Mouse (Mus musculus) heart, postnatal 25 days (tissue): ENCODE results near the gene Man1a. TPM values are rescaled to one million over a fixed set of nuclear protein-coding genes. Genes with fewer than 3 reads are reported as not detected.

ENCODE experiments used
- DNase-seq: peaks from one replicate; pipeline ENCODE4 v3.0.0; 2022; ENCODE audit warnings: low spot score
- intact Hi-C: fragments of 180-260 bp; cut with DNase I; formaldehyde crosslinking; loops from one replicate; pipeline ENCODE4 v1.15.1; 2025
- total RNA-seq, 2 experiments: library from RNA; stranded (reverse); gene quantifications; 2 replicates each; pipeline ENCODE4 v1.2.3; 2021

Gene Man1a
- 10 to 100 TPM; 35.0 to 36.2 TPM for total RNA-seq

- intact Hi-C loops: loop anchor here (5.0 to 10.0 kb wide), 2 partner anchors 39 to 212 kb away; no protein-coding TSS in a partner anchor
- DNase-seq: peak; percentile 4
These were observed at the start of gene Man1a for GRCm38 (mm10) chr10:54076420-54076819. Gene Man1a, minus strand, starts transcription at chr10:54076609.

DNA sequence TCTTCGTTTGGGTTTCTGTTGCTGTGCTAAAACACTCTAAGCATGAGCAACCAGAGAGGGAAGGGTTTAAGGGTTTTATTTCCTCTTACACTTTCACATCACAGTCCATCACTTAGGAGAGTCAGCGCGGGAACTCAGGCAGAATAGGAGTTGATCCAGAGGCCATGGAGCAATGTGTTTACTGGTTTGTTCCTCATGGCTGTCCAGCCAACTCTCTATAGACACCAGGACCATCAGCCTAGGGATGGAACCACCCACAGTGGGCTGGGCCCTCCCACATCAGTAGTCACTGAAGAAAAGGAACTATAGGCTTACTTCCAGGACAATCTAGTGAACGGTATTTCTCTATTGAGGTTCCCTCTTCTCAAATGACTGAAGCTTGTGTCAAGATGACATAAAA, 45.4 kb upstream of the Man1a start:
- intact Hi-C loops: no loop called here
- DNase-seq: no peak

DNA sequence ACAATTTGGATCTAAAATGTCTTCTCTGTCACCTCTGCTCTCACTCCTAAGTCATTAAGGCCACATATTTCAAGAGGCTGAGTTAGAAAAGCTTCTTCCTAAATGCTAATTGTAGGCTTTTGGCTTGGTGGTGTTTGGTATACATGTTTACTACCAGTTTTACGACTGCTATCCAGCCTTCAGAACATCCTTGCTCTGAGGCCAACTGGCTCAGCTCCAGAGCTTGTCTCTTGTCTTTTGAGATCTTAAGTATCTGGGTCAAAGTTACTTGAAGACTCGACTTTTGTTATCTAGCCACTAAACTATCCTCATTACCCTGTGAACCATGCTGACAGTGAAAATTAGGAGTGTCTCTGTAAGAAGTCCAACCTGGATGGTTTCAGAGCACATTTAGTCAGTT, 44.0 kb upstream of the Man1a start:
- intact Hi-C loops: no loop called here
- DNase-seq: no peak

DNA sequence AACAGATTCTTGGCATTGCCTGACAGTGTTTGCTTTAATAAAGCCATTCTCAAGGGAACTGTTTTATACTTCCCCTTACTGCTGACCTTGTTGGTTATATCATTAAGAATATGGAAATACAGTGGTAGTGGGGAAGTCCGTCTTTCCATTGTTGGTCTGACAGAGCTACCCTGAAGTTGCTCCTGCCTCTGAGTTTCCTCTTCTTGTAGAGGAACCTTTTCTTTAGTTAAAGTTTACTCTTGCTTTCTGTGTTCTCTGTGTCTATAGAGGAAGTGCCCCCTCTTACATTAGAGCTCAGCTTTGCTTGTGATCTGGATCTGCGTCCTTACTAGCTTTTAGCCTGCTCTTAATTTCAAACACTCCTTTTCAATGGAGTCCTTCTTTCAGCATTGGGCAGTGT, 42.9 kb upstream of the Man1a start:
- no peak for DNase-seq
- intact Hi-C loops: no loop called here

DNA sequence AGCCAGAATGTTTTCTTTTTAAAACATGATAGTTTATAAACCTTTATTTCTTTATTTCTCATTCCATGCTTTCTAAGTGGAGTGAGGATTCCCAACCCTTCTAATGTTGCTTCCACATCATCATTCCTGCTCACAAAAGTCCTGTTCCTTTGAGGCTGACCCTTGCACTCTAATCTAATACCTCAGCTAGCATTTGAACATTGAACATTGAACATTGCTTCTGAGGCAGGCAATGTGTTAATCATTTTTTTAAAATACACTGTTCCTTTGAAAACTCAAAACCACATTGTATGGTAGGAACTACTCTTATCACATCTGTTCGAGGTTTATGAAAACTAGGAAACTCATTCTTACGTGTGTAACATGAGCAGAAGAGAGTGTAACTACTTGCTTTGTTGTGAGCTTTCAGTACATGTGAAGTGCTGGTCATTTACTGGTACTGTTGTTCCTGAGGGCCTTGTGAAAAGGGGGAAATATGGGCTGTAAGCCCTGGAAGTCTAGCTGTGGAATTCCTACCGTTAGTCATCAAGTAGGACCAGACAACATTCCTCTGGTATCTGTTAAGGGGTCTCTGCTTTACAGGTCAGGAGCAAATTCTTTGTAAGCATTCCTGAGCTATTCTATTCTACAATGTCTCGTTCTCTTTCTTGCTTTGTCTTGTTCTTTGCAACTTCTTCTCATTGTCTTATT, 42.0 kb upstream of the Man1a start:
- no peak for DNase-seq
- intact Hi-C loops: no loop called here

GRCm38 (mm10) chr10:54117763-54118162, 41.4 kb upstream of the Man1a start:
- intact Hi-C loops: no loop called here
- DNase-seq: peak; percentile 45

DNA sequence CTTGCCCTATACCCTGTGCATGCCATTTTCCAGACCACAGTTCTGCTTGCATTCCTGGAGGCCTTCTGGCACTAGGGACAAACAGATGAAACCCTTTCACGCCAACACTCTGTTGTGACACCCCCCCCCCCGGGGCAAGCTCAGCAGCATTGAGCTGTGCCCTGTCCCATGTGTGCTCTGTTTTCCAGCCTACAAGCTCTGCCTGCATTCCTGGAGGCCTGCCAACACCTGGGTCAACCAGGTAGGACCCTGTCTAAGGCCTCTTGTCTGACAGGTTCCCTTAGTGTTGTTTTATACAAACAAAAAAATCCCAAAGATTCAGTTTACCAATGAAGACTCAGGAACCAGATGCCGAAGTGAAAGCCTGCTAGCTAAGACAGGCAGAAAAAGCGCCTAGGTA, 27.3 kb upstream of the Man1a start:
- intact Hi-C loops: no loop called here
- DNase-seq: no peak

DNA sequence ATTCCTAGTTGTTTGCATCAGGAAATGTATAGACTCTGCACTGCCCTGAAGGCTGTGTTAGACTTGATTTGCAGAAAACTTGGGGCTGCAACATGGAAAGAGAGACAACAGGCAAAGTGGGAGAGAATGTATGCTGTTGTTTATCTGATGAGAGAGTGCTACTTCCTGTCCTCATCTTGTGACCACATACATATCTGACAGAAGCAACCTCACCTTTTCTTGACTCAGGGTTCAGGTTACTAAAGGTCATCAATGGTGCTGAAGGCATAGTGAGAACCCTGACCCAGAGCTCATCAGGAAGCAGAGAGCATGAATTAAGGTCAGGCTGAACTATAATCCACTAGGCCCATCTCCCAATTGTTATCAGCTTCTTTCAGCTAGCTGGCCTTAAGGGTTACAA, 15.7 kb upstream of the Man1a start:
- DNase-seq: no peak
- intact Hi-C loops: no loop called here

DNA sequence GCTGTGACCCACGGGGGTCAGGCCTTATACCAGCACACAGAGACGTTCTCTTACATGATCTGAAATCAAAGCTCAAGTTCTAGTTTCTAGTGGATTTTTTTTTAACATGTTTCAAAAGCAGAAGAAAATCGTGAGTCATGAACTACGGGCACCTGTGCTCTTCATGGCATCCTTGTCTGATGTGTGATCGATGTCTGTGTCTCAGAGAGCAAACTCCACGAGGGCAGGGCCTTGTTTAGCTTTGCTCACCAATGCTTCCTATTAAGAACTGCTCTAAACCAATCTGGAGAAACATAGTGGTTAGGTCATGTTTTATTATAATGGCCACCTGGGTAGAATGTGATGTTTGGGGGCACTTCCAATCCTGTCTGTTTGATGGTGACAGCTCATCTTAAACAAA, 13.5 kb upstream of the Man1a start:
- no peak for DNase-seq
- intact Hi-C loops: no loop called here

DNA sequence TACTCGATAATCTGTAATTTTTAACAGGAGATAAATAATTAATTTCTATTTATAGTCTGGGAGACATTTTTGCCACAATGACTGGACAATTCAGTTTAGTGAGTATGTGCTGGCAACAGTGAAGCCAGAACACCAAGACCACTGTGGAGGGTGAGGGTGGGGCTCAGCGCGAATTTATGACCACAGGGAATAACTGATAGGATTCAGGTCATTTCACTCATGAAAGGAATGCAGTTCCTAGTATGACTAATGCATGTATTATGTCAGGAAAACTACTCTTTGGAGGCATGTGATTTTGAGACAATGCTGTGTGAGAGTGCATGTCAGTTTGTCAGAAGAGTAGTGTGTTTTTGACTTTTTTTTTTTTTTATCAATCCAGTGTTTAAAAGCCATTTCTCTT, 10.9 kb upstream of the Man1a start:
- DNase-seq: no peak
- intact Hi-C loops: no loop called here

DNA sequence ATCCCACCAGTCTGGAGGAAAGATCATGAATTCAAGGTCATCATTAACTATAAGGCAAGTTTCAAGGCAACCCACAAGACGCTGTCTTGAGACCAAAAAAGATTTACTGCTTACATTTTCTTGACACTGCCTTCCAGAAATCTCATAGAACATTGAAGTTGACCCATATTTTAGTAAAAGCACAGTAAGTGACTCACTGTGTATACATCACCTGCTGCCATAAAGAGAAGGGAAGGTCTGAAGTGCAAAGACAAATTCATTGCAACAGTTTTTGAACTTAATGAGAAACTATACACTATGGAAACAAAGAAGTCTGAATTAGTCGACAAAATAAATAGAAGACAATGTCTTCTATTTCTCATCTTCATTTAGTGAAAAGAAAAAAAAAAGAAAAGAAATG, 8.7 kb upstream of the Man1a start:
- intact Hi-C loops: no loop called here
- no peak for DNase-seq

DNA sequence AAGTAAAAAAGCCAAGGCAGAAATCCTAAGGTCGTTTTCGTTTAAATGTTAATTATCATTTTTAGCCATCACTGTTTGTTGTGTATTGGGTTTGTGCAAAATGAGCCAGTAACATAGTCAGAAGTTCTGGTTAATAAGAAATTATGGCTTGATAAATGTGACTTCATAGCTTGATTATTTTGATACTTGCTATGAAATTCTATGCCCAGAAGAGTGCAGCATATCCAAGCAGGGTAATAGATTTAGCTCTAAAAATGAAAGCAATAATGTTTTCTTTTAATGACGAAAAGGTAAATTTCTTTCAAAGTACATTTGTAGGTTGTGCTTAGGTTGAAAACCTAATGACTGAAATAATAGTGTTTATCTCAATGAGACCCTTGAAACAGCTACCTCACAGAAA, 596 bp upstream of the Man1a start:
- intact Hi-C loops: loop anchor here (5.0 to 10.0 kb wide), 2 partner anchors 40 to 212 kb away; no protein-coding TSS in a partner anchor
- DNase-seq: no peak

GRCm38 (mm10) chr10:54075441-54076010, 883 bp downstream of the Man1a start:
- DNase-seq: peak; percentile 97
- intact Hi-C loops: loop anchor here (5.0 to 10.0 kb wide), 2 partner anchors 38 to 211 kb away; no protein-coding TSS in a partner anchor

GRCm38 (mm10) chr10:54074609-54075421, 1.6 kb downstream of the Man1a start:
- intact Hi-C loops: loop anchor here (5.0 to 10.0 kb wide), 2 partner anchors 38 to 210 kb away; no protein-coding TSS in a partner anchor

GRCm38 (mm10) chr10:54074247-54074608, 2.2 kb downstream of the Man1a start:
- peak; percentile 2 for DNase-seq
- intact Hi-C loops: loop anchor here (10.0 kb wide), 1 partner anchor 209 kb away; no protein-coding TSS in a partner anchor

More at GRCm38 (mm10) chr10:54074609-54075421, 1.6 kb downstream of the Man1a start:
- DNase-seq: peak; percentile 7

- intact Hi-C loops: loop anchor here (10.0 kb wide), 1 partner anchor 209 kb away; no protein-coding TSS in a partner anchor
- DNase-seq: no peak
These were observed 2.7 kb downstream of the Man1a start for GRCm38 (mm10) chr10:54073641-54074203.

GRCm38 (mm10) chr10:54072336-54072735, 4.1 kb downstream of the Man1a start:
- DNase-seq: no peak
- intact Hi-C loops: loop anchor here (10.0 kb wide), 1 partner anchor 208 kb away; no protein-coding TSS in a partner anchor

DNA sequence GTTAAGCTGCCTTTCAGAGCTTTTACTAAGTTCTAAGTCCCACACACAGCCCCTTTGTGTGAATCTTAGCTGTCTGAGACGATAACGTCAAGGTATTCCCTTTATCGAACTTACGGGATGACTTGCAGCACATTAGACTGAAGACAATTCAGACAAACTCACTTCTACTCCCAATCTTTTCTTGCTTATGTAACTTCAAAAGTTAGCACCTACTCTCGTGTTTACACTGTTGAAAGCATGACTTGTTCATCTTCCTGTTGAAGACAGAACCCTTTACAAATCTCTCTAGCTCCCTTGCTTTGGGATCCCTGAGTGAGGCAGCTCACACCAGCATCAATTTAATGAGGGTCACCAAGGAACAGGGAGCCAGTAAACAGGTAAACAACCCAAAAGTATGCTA, 5.9 kb downstream of the Man1a start:
- no peak for DNase-seq
- intact Hi-C loops: loop anchor here (10.0 kb wide), 1 partner anchor 206 kb away; no protein-coding TSS in a partner anchor

GRCm38 (mm10) chr10:54069412-54069811, 7.0 kb downstream of the Man1a start:
- intact Hi-C loops: no loop called here
- no peak for DNase-seq

DNA sequence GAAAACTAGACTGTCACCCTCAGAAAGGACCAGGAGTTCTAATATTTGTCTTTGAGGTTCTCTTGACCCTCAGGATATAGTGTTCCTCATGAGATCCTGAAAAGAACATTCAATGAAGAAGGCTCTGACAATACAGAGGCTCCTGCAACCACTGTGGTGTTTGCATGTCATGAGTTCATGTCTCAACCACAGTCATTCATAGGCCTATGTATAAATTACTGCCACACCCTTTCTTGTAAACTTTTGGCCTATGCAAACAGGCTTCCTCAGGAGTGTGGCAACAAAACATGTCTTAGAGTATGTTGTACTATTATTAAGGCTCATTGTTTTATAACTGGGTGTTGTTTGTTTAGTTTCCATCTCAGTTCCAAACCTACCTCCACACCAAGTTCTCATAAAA, 9.7 kb downstream of the Man1a start:
- no peak for DNase-seq
- intact Hi-C loops: no loop called here
